Mouse (Mus musculus) small intestine, adult 2 months (tissue): ENCODE data around the gene Rabgap1l.

Source experiments
- CTCF ChIP-seq: fragments of 200-500 bp; IDR thresholded peaks from 2 replicates; pipeline ENCODE4 v1.5.1; 2012; ENCODE audit warnings: low read depth, mild to moderate bottlenecking, control low read depth, inconsistent platforms, low read length, moderate library complexity, mixed read lengths; ENCODE audit not compliant: insufficient replicate concordance, insufficient read length; ENCODE audit errors: extremely low read depth
- POLR2A ChIP-seq: fragments of 200-500 bp; IDR thresholded peaks from 2 replicates; pipeline ENCODE4 v1.6.1; 2012; ENCODE audit warnings: low read depth, mild to moderate bottlenecking, control low read depth, inconsistent platforms, low read length, moderate library complexity

DNA sequence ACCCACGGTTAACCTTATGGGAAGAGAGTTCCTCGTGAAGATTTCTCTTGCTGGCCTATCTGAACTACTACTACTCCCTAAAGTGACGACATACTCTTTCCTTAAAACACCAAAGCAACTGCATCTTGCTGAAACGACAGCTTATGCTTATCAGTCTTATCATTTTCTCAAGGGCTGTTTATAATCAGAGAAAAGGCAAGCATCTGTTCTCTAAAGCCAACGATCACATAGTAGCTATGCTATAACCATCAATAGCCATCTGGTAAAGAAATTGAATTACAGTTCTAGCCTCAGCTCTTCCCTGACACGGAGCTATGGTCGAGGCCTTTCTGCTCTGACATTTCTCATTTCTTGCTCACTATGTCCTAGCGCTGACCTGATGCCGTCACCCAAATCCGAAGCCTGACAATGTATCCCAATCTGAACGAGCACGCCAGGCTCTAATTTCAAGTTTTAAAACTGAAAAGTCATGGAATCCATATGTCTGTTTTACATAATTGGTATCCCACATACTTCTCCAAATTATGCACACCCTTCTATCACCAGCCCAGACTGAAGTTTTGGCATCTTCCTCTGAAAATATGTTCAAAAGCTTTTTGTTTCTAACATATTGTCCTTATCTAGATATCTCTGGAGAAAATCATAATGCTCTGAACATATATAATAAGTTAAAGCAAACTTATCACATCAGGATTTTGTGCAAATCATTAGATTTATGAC is 164.6 kb downstream of the Rabgap1l start:
- no peak for TF ChIP-seq CTCF
- TF ChIP-seq POLR2A, result no peak
